Mouse (Mus musculus) heart, postnatal 14 days (tissue): ENCODE measurements around the gene Dync1li2. TPM values are rescaled to one million over a fixed set of nuclear protein-coding genes. Genes with fewer than 3 reads are reported as not detected.

ENCODE experiments used
- DNase-seq, 2 experiments: peaks; one replicate each; pipeline ENCODE4 v3.0.0; 2021 to 2022
- intact Hi-C: fragments of 180-260 bp; cut with DNase I; formaldehyde crosslinking; loops from one replicate; pipeline ENCODE4 v1.15.1; 2025
- total RNA-seq, 2 experiments: library from RNA; stranded (reverse); gene quantifications; 2 replicates each; pipeline ENCODE4 v1.2.3; 2021

Dync1li2 gene
- total RNA-seq, 2 experiments from 2014 or later: 101 to 110 TPM

GRCm38 (mm10) chr8:104427703-104428102 lies 15.1 kb downstream of the Dync1li2 start:
- DNase-seq: no peak
- intact Hi-C loops: no loop called here

- DNase-seq: no peak
- intact Hi-C loops: no loop called here
Measured at GRCm38 (mm10) chr8:104422313-104422712, 20.5 kb downstream of the Dync1li2 start.

- no peak for DNase-seq
- intact Hi-C loops: no loop called here
Measured at GRCm38 (mm10) chr8:104416022-104416421, 26.8 kb downstream of the Dync1li2 start.

GRCm38 (mm10) chr8:104414204-104414603 lies 28.6 kb downstream of the Dync1li2 start:
- DNase-seq: no peak
- intact Hi-C loops: no loop called here

GRCm38 (mm10) chr8:104413770-104414169 lies 29.1 kb downstream of the Dync1li2 start:
- DNase-seq: no peak
- intact Hi-C loops: no loop called here

DNA sequence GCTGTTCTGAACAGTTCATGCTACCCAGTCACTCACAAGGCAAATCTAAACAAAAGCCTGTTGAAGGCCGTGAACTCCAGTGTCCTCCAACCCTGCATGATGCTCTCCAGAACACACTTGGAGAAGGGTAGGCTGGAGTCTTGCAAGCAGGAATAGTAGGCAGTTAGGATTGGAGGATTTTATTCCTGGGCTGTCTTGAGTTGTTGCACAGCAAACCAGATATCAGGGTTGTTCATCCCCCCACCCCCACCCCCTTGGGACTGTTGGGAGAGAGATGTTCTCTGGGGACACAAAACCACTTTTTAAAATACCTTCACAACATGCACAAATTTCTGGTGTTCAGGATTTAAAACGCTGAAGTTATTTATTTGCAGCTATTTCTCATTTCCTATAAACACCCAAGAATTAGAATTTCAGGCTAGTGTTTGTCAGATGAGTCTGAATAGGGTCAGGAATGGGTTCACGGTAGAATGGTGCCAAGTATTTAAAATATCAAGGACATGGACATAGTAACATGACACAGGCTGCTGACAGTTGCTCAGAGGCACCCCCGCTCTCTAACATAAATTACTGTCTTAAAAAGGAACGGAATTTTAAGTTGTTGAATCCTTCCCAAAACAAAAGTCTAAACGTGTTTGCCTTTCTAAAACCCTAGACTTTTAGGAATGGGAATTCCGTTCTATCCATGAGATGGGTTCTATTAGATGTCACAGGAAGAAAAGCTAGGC lies 29.9 kb downstream of the Dync1li2 start:
- intact Hi-C loops: no loop called here
- no peak for DNase-seq

DNA sequence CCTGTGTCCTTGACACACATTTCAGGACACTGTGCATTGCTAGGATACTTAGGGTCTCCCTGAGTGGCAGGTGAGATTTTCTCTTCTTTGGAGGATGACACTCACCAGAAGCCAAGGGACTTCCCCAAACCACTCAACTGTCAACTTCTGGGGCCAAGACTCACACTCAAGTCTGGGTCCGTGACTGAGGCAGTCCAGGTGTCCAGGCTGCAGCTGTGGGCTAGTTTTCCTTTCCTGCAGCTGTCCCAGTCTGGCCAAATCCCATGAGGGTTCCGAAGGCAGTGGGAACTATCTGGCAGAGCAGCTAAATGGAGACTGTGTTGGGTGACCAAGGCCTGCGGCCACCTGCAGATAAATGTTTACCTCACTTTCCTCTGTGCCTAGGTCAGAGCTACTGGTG lies 30.9 kb downstream of the Dync1li2 start:
- DNase-seq: no peak
- intact Hi-C loops: no loop called here

GRCm38 (mm10) chr8:104411468-104411867 lies 31.4 kb downstream of the Dync1li2 start:
- intact Hi-C loops: no loop called here
- no peak for DNase-seq

GRCm38 (mm10) chr8:104410628-104411273 lies 32.1 kb downstream of the Dync1li2 start:
- DNase-seq: no peak
- intact Hi-C loops: no loop called here

DNA sequence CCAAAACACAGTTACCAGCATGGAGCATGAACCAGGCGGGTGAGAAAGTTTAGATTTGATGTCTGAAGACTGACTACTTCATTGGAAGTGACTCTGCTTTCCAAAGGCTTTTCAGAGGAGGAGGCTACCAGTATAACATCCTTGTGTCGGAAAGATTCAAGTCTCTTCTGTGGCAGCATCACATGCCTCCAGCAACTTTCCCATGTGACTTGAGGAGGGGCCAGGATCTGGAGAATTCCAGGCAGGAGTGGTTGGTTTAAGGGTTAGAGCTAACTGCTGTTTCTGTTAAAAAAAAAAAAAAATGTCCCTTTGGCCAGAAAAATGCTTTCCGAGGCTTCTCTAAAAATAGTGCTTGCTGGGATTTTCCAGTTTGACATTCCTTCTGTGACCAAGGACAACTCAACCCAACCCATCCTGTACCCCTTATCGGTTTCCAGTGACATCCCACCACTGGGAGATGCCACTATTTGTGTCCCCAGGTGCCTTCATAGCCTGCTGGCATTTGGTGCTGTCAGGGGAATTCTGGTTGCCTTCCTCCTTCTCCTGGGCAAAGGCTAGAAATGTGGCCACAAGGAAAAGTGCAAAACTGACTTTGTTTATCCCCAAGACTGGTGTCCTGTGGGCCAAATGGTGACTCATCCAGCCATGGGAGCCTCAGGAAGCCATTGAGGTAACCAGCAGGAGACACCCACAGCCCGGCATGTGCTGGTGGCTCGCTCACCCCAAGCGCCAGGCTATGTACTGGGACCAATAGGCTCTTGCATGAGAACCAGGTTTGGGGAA lies 34.3 kb downstream of the Dync1li2 start:
- peak in 1 of 2 experiments; percentile 23 for DNase-seq
- intact Hi-C loops: no loop called here

DNA sequence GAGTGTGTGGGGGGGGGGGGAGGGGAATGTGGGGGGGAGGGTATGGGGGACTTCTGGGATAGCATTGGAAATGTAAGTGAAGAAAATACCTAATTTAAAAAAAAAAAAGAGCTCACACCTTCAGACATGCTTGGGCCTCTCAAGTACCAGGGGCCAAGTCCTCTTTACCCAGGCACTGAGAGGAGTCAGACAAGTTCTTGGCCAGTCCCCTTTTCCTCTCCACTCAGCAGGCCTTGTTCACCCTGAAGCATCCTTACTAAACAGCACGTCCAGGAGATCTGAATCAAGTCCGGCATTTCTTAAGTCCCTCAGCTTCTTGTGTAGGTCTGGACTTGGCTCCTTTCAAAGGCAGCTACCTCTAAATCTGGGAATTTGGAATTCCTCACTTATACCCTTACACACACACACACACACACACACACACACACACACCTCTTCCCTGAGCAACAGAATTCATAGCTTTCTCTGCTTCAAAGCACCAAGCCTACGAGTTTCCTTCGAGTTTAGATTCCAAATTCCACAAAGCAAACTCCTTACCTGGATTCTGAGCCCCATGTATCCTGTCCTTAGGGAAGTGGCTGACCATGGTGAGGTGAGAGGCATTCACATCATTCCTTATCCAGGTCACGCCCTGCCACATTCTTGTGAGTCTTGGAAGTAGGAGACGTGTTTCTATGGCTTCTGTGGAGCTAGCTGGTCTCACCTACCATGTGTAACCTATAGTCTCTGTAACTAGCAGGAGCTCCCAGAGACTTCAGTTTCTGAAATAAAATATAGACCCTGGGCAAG lies 36.3 kb downstream of the Dync1li2 start:
- intact Hi-C loops: no loop called here
- no peak for DNase-seq

- intact Hi-C loops: no loop called here
- DNase-seq: peak; percentile 31 to 49
Measured at GRCm38 (mm10) chr8:104405430-104406187, 37.2 kb downstream of the Dync1li2 start.

GRCm38 (mm10) chr8:104403596-104403995 lies 39.3 kb downstream of the Dync1li2 start:
- intact Hi-C loops: no loop called here
- no peak for DNase-seq

GRCm38 (mm10) chr8:104395703-104396357 lies 47.0 kb downstream of the Dync1li2 start, which contains the start of gene Cmtm4:
Gene Cmtm4 (minus strand): TSS chr8:104395807.
- intact Hi-C loops: loop anchor here (2.0 kb wide), 2 partner anchors 47 to 51 kb away; partner anchors contain the start of gene Dync1li2
- DNase-seq: peak; percentile 79 to 84

GRCm38 (mm10) chr8:104394801-104395702 lies 47.8 kb downstream of the Dync1li2 start:
- peak in 1 of 2 experiments; percentile 53 for DNase-seq
- intact Hi-C loops: loop anchor here (2.0 kb wide), 1 partner anchor 48 kb away; the partner anchor contains the start of gene Dync1li2

DNA sequence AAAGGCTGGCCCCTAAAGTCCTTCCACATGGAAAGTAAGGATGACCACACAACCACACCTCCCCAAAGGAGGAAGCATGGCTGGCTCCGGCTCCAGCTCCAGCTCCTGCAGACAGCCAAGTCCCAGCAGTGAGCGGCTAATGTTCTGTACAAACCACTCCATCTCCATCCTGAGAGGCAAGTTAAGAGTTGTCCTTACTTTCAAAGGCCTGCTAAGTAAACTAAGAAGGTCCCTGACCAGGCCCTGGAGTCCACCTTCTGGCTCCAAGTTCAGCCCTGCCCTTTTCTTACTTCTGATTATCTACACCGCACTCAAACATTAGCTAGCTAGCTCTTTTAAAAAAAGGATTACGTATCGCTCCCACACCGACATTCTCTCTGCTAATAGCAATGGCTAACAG lies 49.1 kb downstream of the Dync1li2 start:
- no peak for DNase-seq

DNA sequence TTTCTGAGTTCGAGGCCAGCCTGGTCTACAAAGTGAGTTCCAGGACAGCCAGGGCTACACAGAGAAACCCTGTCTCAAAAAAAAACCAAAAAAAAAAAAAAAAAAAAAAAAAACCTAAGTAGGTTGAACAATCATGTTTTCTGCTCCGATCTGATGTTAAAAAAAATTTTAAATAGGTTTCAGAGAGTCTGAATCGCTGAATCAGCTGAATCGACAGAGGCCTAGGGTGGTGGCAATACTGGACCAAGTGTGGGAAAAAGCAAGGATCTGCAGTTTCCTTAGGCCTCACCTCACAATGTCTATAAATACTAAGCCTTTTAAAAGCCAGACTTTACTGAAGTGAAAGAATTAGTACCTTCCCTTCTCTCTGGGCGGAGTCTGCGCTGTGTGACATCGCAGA lies 49.7 kb downstream of the Dync1li2 start:
- intact Hi-C loops: no loop called here
- DNase-seq: no peak

More for the DNA sequence above, 49.1 kb downstream of the Dync1li2 start:
- intact Hi-C loops: loop anchor here (2.0 kb wide), 1 partner anchor 49 kb away; the partner anchor contains the start of gene Dync1li2

DNA sequence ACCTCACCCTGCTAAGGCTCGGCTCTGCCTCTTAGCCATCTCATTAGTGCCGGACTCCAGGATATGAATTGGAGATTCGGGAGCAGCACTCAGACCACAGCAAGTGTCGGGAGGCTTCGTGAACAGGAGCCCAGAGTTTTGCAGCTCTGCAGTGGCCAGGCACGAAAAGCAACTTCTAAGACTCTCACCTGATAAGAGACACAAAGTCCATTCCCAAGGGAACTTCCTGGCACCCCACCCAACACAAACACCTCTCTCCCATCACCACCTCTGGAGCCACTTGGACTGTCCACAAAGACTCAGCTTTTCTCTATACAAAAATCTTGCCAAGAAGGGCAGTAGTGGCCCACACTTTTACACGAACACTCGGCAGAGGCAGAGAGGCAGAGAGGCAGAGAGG lies 52.6 kb downstream of the Dync1li2 start:
- DNase-seq: no peak
- intact Hi-C loops: no loop called here
